Mouse (Mus musculus) MEL (cell line): ENCODE data around the gene Crygd. TPM values are rescaled to one million over a fixed set of nuclear protein-coding genes. Genes with fewer than 3 reads are reported as not detected.

ENCODE experiments used
- DNase-seq: peaks from one replicate; pipeline ENCODE4 v3.0.0; 2011; ENCODE audit warnings: low read depth, low spot score
- H3K27ac ChIP-seq: 2 replicates; pipeline ENCODE4 v1.5.1; 2012; ENCODE audit warnings: low read depth, mild to moderate bottlenecking, control low read depth, low read length, moderate library complexity; ENCODE audit not compliant: control insufficient read depth
- H3K27me3 ChIP-seq, 2 experiments: fragments of 150-350 bp in 1 of 2; sonication (generic) in 1 of 2; 2 replicates each; pipeline ENCODE4 v1.6.1; 2012; ENCODE audit warnings: low read length in 2 of 2, mild to moderate bottlenecking in 2 of 2, improper control_type of control experiment in 1 of 2, moderate library complexity in 1 of 2; ENCODE audit not compliant: insufficient read depth in 2 of 2, control insufficient read depth in 1 of 2
- H3K36me3 ChIP-seq, 2 experiments: 2 replicates each; pipeline ENCODE4 v1.6.1; 2012 to 2014; ENCODE audit warnings: low read length in 2 of 2, improper control_type of control experiment in 1 of 2, inconsistent platforms in 1 of 2, mild to moderate bottlenecking in 1 of 2; ENCODE audit not compliant: insufficient read depth in 2 of 2, control insufficient read depth in 1 of 2
- H3K4me1 ChIP-seq, 2 experiments: fragments of 150-350 bp in 1 of 2; sonication (generic) in 1 of 2; 2 replicates each; pipeline ENCODE4 v1.6.1; 2012; ENCODE audit warnings: low read length in 2 of 2, improper control_type of control experiment in 1 of 2, mild to moderate bottlenecking in 1 of 2; ENCODE audit not compliant: insufficient read depth in 2 of 2, control insufficient read depth in 1 of 2
- H3K4me3 ChIP-seq, 2 experiments: fragments of 150-350 bp in 1 of 2; sonication (generic) in 1 of 2; 2 replicates each; pipeline ENCODE4 v1.5.1; 2012; ENCODE audit warnings: low read depth in 2 of 2, low read length in 2 of 2, mild to moderate bottlenecking in 2 of 2, moderate library complexity in 2 of 2, control low read depth in 1 of 2, improper control_type of control experiment in 1 of 2; ENCODE audit not compliant: control insufficient read depth in 1 of 2, insufficient read depth in 1 of 2
- H3K79me2 ChIP-seq: 2 replicates; pipeline ENCODE4 v1.6.1; 2012; ENCODE audit warnings: mild to moderate bottlenecking, low read length, moderate library complexity; ENCODE audit not compliant: control insufficient read depth, poor library complexity, insufficient read depth
- H3K9ac ChIP-seq: 2 replicates; pipeline ENCODE4 v1.6.1; 2012; ENCODE audit warnings: low read depth, mild to moderate bottlenecking, control low read depth, low read length, moderate library complexity; ENCODE audit not compliant: control insufficient read depth, poor library complexity, severe bottlenecking
- H3K9me3 ChIP-seq: fragments of 150-350 bp; sonication (generic); replicated peaks from 2 replicates; pipeline ENCODE4 v1.6.1; 2012; ENCODE audit warnings: mild to moderate bottlenecking, low read length, improper control_type of control experiment, moderate library complexity; ENCODE audit not compliant: insufficient read depth
- CHD2 ChIP-seq: IDR thresholded peaks from 2 replicates; pipeline ENCODE4 v1.6.1; 2011; ENCODE audit warnings: low read length, improper control_type of control experiment
- CTCF ChIP-seq, 3 experiments: IDR thresholded peaks in 2 of 3; conservative IDR thresholded peaks in 1 of 3; 2 replicates each; pipeline ENCODE4 v1.5.1; 2011 to 2012; ENCODE audit warnings: low read length in 3 of 3, low read depth in 2 of 3, mild to moderate bottlenecking in 2 of 3, improper control_type of control experiment in 1 of 3, inconsistent platforms in 1 of 3, mixed read lengths in 1 of 3, moderate library complexity in 1 of 3; ENCODE audit not compliant: control insufficient read depth in 1 of 3, insufficient read depth in 1 of 3, poor library complexity in 1 of 3, severe bottlenecking in 1 of 3
- E2F4 ChIP-seq: IDR thresholded peaks from 2 replicates; pipeline ENCODE4 v1.6.1; 2011; ENCODE audit warnings: low read depth, low read length, improper control_type of control experiment, borderline replicate concordance
- ELF1 ChIP-seq: IDR thresholded peaks from 2 replicates; pipeline ENCODE4 v1.6.1; 2014; ENCODE audit warnings: low read depth, mild to moderate bottlenecking, inconsistent platforms, low read length, improper control_type of control experiment, moderate library complexity
- EP300 ChIP-seq, 2 experiments: IDR thresholded peaks; 2 replicates each; pipeline ENCODE4 v1.6.1; 2011; ENCODE audit warnings: improper control_type of control experiment in 2 of 2, low read length in 2 of 2, low read depth in 1 of 2, mild to moderate bottlenecking in 1 of 2
- ETS1 ChIP-seq: IDR thresholded peaks from 2 replicates; pipeline ENCODE4 v1.6.1; 2012; ENCODE audit warnings: low read depth, mild to moderate bottlenecking, inconsistent platforms, low read length, improper control_type of control experiment, moderate library complexity
- GABPA ChIP-seq: IDR thresholded peaks from 2 replicates; pipeline ENCODE4 v1.6.1; 2012; ENCODE audit warnings: low read depth, mild to moderate bottlenecking, inconsistent platforms, low read length, improper control_type of control experiment, moderate library complexity
- GATA1 ChIP-seq: IDR thresholded peaks from 2 replicates; pipeline ENCODE4 v1.6.1; 2011; ENCODE audit warnings: low read depth, low read length, improper control_type of control experiment
- JUND ChIP-seq: IDR thresholded peaks from 2 replicates; pipeline ENCODE4 v1.6.1; 2011; ENCODE audit warnings: low read depth, mild to moderate bottlenecking, improper control_type of control experiment, low read length
- KAT2A ChIP-seq: conservative IDR thresholded peaks from 2 replicates; pipeline ENCODE4 v1.6.1; 2012; ENCODE audit warnings: low read depth, low read length, improper control_type of control experiment, inconsistent platforms
- MAFK ChIP-seq: IDR thresholded peaks from 2 replicates; pipeline ENCODE4 v1.6.1; 2011; ENCODE audit warnings: low read depth, mild to moderate bottlenecking, low read length, improper control_type of control experiment, borderline replicate concordance
- MAX ChIP-seq: IDR thresholded peaks from 2 replicates; pipeline ENCODE4 v1.6.1; 2011; ENCODE audit warnings: low read length, improper control_type of control experiment
- MAZ ChIP-seq: IDR thresholded peaks from 2 replicates; pipeline ENCODE4 v1.6.1; 2012; ENCODE audit warnings: low read depth, mild to moderate bottlenecking, inconsistent platforms, low read length, improper control_type of control experiment
- MYB ChIP-seq: IDR thresholded peaks from 2 replicates; pipeline ENCODE4 v1.6.1; 2011; ENCODE audit warnings: mild to moderate bottlenecking, low read depth, low read length, improper control_type of control experiment
- NELFE ChIP-seq: IDR thresholded peaks from 2 replicates; pipeline ENCODE4 v1.6.1; 2011; ENCODE audit warnings: low read depth, low read length, improper control_type of control experiment
- NRF1 ChIP-seq: IDR thresholded peaks from 2 replicates; pipeline ENCODE4 v1.6.1; 2014; ENCODE audit warnings: low read depth, mild to moderate bottlenecking, inconsistent platforms, low read length, improper control_type of control experiment, moderate library complexity; ENCODE audit not compliant: poor library complexity, insufficient read depth, severe bottlenecking
- POLR2AphosphoS2 ChIP-seq: IDR thresholded peaks from 2 replicates; pipeline ENCODE4 v1.6.1; 2011; ENCODE audit warnings: low read length, improper control_type of control experiment
- POLR2AphosphoS5 ChIP-seq: IDR thresholded peaks from 2 replicates; pipeline ENCODE4 v1.6.1; 2012; ENCODE audit warnings: low read depth, borderline replicate concordance, mild to moderate bottlenecking, inconsistent platforms, low read length, moderate library complexity, mixed read lengths
- RAD21 ChIP-seq: IDR thresholded peaks from 2 replicates; pipeline ENCODE4 v1.6.1; 2011; ENCODE audit warnings: mild to moderate bottlenecking, low read depth, low read length, improper control_type of control experiment
- RCOR1 ChIP-seq: IDR thresholded peaks from 2 replicates; pipeline ENCODE4 v1.6.1; 2012; ENCODE audit warnings: low read depth, mild to moderate bottlenecking, inconsistent platforms, low read length, improper control_type of control experiment
- SIN3A ChIP-seq: IDR thresholded peaks from 2 replicates; pipeline ENCODE4 v1.6.1; 2012; ENCODE audit warnings: low read length, improper control_type of control experiment, inconsistent platforms
- SMC3 ChIP-seq: IDR thresholded peaks from 2 replicates; pipeline ENCODE4 v1.6.1; 2011; ENCODE audit warnings: low read depth, low read length, improper control_type of control experiment
- TAL1 ChIP-seq: IDR thresholded peaks from 2 replicates; pipeline ENCODE4 v1.6.1; 2012; ENCODE audit warnings: mild to moderate bottlenecking, inconsistent platforms, low read length, moderate library complexity, mixed read lengths
- TBP ChIP-seq: IDR thresholded peaks from 2 replicates; pipeline ENCODE4 v1.8.0; 2011; ENCODE audit warnings: low read depth, low read length, improper control_type of control experiment
- USF1 ChIP-seq: IDR thresholded peaks from 2 replicates; pipeline ENCODE4 v1.6.1; 2014; ENCODE audit warnings: low read depth, mild to moderate bottlenecking, inconsistent platforms, low read length, improper control_type of control experiment, moderate library complexity
- USF2 ChIP-seq, 2 experiments: IDR thresholded peaks; 2 replicates each; pipeline ENCODE4 v1.6.1; 2011 to 2012; ENCODE audit warnings: improper control_type of control experiment in 2 of 2, low read length in 2 of 2, borderline replicate concordance in 1 of 2, inconsistent platforms in 1 of 2, low read depth in 1 of 2, mild to moderate bottlenecking in 1 of 2; ENCODE audit not compliant: insufficient read depth in 1 of 2
- ZC3H11A ChIP-seq: IDR thresholded peaks from 2 replicates; pipeline ENCODE4 v1.6.1; 2012; ENCODE audit warnings: low read depth, mild to moderate bottlenecking, inconsistent platforms, low read length, improper control_type of control experiment
- ZKSCAN1 ChIP-seq: IDR thresholded peaks from 2 replicates; pipeline ENCODE4 v1.6.1; 2012; ENCODE audit warnings: low read depth, mild to moderate bottlenecking, inconsistent platforms, low read length, improper control_type of control experiment, moderate library complexity
- ZMIZ1 ChIP-seq: IDR thresholded peaks from 2 replicates; pipeline ENCODE4 v1.6.1; 2012; ENCODE audit warnings: low read depth, mild to moderate bottlenecking, inconsistent platforms, low read length, improper control_type of control experiment, moderate library complexity
- ZNF384 ChIP-seq: IDR thresholded peaks from 2 replicates; pipeline ENCODE4 v1.6.1; 2012; ENCODE audit warnings: low read depth, mild to moderate bottlenecking, inconsistent platforms, low read length, improper control_type of control experiment
- polyA plus RNA-seq, 2 experiments: library from polyadenylated mRNA; stranded (reverse) in 1 of 2; unstranded in 1 of 2; fragments of >175 nt in 1 of 2; fragments of >200 nt in 1 of 2; gene quantifications; 2 replicates each; pipeline versions ENCODE4 v1.2.1 to v1.2.4; 2012; ENCODE audit warnings: low replicate concordance in 2 of 2, low read depth in 1 of 2; ENCODE audit not compliant: insufficient read length in 2 of 2, insufficient read depth in 1 of 2, missing spikeins in 1 of 2
- total RNA-seq: library from RNA; depleted of rRNA; stranded (reverse); fragments of 300-350 nt; gene quantifications from 2 replicates; pipeline ENCODE4 v1.2.3, GENCODE M21; 2012

Gene Crygd
- total and polyA plus RNA-seq, 3 experiments = not detected

DNA sequence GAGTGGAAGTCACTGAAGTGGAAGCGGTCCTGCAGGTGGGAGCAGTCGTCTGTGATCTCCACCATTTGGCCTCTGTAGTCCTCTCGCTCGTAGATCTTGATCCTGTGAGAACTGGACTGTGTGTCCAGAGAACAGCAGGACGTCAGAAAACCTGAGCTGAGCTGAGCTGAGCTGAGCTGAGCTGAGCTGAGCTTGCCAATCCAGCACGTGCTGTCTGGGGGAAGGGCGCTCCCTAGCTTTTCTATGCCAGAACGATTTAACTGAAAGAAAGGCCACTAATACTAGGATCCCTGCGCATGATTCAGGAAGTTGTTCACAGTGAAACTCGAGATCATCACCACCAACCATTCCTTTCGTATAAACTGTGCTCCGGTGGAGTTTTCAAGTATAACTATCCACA, 14.5 kb downstream of the Crygd start:
- Histone ChIP-seq H3K4me1 (no peaks in the 10 kb centered on the region), H3K9me3 (no peaks in the 10 kb centered on the region), H3K79me2 (no peaks in the 10 kb centered on the region), H3K4me3 (no peak overlapping the region), H3K27me3 (no peaks in the 10 kb centered on the region), H3K27ac (no peak overlapping the region), H3K36me3 (no peaks in the 10 kb centered on the region), H3K9ac (no peak overlapping the region)
- DNase-seq = no peak
- TF ChIP-seq TBP (no peak), MAFK (no peak), KAT2A (no peak), ZKSCAN1 (no peak), EP300 (IDR thresholded peaks at IDR 0.05; ENCODE audit: low read depth in 1 of 2, low read length in 2 of 2) (no peak), MAX (no peak), CHD2 (no peak), NRF1 (no peak), ZMIZ1 (no peak), GABPA (no peak), USF1 (no peak), RCOR1 (no peak), ELF1 (no peak), ZC3H11A (no peak), E2F4 (no peak), MAZ (no peak), MYB (no peak), USF2 (IDR thresholded peaks at IDR 0.05; ENCODE audit: borderline replicate concordance in 1 of 2, insufficient read depth in 1 of 2, low read depth in 1 of 2, low read length in 2 of 2) (no peak), SIN3A (no peak)

DNA sequence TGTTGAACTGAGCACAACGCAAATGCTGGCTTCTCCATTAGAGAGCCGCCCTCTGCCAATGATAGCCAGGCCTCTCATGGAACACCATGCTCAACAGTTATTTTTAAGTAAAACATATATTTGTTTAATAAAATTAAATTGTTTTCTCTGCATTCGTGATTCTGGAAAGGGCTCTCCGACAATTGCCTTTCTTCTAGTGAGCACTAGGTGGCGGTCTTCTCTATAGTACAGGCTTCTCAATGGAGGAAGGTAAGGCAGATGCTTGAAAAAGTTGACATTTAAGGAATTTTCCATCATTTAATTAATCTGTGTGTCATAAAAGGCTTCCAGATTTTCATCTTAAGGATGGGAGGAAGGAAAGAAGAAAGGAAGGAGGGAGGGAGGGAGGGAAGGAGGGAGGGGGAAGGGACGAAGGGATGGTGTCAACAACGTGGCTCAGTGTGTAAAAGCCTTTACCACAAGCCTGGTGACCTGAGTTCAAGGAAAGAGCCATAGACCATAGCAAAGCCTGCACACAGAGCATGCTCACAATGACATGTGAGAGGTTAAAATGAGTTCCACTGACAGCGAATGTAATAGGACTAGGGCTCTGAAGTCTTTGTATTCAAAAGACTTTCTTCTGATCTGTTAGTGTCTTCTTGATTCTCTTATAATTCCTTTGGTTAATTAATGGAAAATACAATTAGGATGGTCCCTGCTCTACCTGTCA, 16.7 kb downstream of the Crygd start:
- no peaks in the 10 kb centered on the region for H3K4me1 ChIP-seq
- no peak overlapping the region for H3K9ac ChIP-seq
- H3K27ac ChIP-seq = no peak overlapping the region
- no peaks in the 10 kb centered on the region for H3K79me2 ChIP-seq
- no peaks in the 10 kb centered on the region for H3K9me3 ChIP-seq
- TF ChIP-seq E2F4 (no peak), MAX (no peak), SIN3A (no peak), TAL1 (no peak), ZMIZ1 (no peak), NRF1 (no peak), ETS1 (no peak), CTCF (IDR thresholded peaks at IDR 0.05 in 2 of 3, conservative IDR thresholded peaks at IDR 0.05 in 1 of 3; ENCODE audit: control insufficient read depth in 1 of 3, insufficient read depth in 1 of 3, low read depth in 2 of 3, low read length in 3 of 3, poor library complexity in 1 of 3, severe bottlenecking in 1 of 3) (peak; percentile 49 to 76 (median 61)), POLR2AphosphoS2 (no peak), ZC3H11A (peak; percentile 64), GABPA (no peak), GATA1 (no peak), NELFE (no peak), USF2 (IDR thresholded peaks at IDR 0.05; ENCODE audit: borderline replicate concordance in 1 of 2, insufficient read depth in 1 of 2, low read depth in 1 of 2, low read length in 2 of 2) (no peak), POLR2AphosphoS5 (no peak), JUND (no peak), RAD21 (peak; percentile 77), SMC3 (peak; percentile 68), ZNF384 (no peak)
- peak; percentile 48 for DNase-seq
- no peaks in the 10 kb centered on the region for H3K27me3 ChIP-seq
- no peak overlapping the region for H3K4me3 ChIP-seq
- H3K36me3 ChIP-seq = no peaks in the 10 kb centered on the region
